Mouse (Mus musculus) lung, embryonic 14.5 days (tissue): ENCODE measurements around the gene P2ry12. TPM values are rescaled to one million over a fixed set of nuclear protein-coding genes. Genes with fewer than 3 reads are reported as not detected.

Experiments used
- ATAC-seq: fragments of 200-750 bp; cut with Nextera tagmentation; 2 replicates; pipeline ENCODE4 v1.8.0; 2017; ENCODE audit warnings: mild to moderate bottlenecking, moderate TSS enrichment, moderate library complexity; ENCODE audit not compliant: insufficient read depth
- DNase-seq: peaks from one replicate; pipeline ENCODE4 v3.0.0-alpha.2; 2015
- H3K27ac ChIP-seq: fragments of 300-500 bp; sonication (generic); 2 replicates; pipeline ENCODE4 v1.5.1; 2014; ENCODE audit warnings: low read depth, mild to moderate bottlenecking, moderate library complexity
- H3K27me3 ChIP-seq: fragments of 300-500 bp; sonication (generic); 2 replicates; pipeline ENCODE4 v1.6.1; 2014; ENCODE audit warnings: low read length, control low read depth; ENCODE audit not compliant: insufficient read depth
- H3K36me3 ChIP-seq: fragments of 300-500 bp; sonication (generic); 2 replicates; pipeline ENCODE4 v1.6.1; 2014; ENCODE audit warnings: control low read depth; ENCODE audit not compliant: insufficient read depth
- H3K4me1 ChIP-seq: fragments of 300-500 bp; sonication (generic); 2 replicates; pipeline ENCODE4 v1.6.1; 2014; ENCODE audit warnings: antibody characterized with exemption, control low read depth; ENCODE audit not compliant: insufficient read depth
- H3K4me2 ChIP-seq: fragments of 300-500 bp; sonication (generic); 2 replicates; pipeline ENCODE4 v1.6.1; 2014; ENCODE audit warnings: mild to moderate bottlenecking
- H3K4me3 ChIP-seq: fragments of 300-500 bp; sonication (generic); 2 replicates; pipeline ENCODE4 v1.5.1; 2014; ENCODE audit warnings: low read depth, low read length
- H3K9ac ChIP-seq: fragments of 300-500 bp; sonication (generic); 2 replicates; pipeline ENCODE4 v1.6.1; 2014
- H3K9me3 ChIP-seq: fragments of 300-500 bp; sonication (generic); 2 replicates; pipeline ENCODE4 v1.6.1; 2016; ENCODE audit warnings: low read depth, low read length, control low read depth
- CTCF ChIP-seq: IDR thresholded peaks from 2 replicates; pipeline ENCODE4 v1.5.1; 2016; ENCODE audit warnings: antibody characterized with exemption, low read depth
- WGBS: fragments of 180-500 bp; shearing (Covaris S2); extraction: QIAGEN DNeasy Blood & Tissue Kit; methylation state at CpG from one replicate; pipeline ENCODE4 v1.1.7; 2014; 5-methylcytosine and 5-hydroxymethylcytosine counted together
- polyA plus RNA-seq: library from polyadenylated mRNA; unstranded; fragments of >200 nt; fragmentation: Nextera tagmentation; extraction: Ambion mirVana; gene quantifications from 2 replicates; pipeline ENCODE4 v1.2.1, GENCODE M21; 2014

The P2ry12 gene
- polyA plus RNA-seq, 1 experiment from 2014 or later: 2.6 TPM

DNA sequence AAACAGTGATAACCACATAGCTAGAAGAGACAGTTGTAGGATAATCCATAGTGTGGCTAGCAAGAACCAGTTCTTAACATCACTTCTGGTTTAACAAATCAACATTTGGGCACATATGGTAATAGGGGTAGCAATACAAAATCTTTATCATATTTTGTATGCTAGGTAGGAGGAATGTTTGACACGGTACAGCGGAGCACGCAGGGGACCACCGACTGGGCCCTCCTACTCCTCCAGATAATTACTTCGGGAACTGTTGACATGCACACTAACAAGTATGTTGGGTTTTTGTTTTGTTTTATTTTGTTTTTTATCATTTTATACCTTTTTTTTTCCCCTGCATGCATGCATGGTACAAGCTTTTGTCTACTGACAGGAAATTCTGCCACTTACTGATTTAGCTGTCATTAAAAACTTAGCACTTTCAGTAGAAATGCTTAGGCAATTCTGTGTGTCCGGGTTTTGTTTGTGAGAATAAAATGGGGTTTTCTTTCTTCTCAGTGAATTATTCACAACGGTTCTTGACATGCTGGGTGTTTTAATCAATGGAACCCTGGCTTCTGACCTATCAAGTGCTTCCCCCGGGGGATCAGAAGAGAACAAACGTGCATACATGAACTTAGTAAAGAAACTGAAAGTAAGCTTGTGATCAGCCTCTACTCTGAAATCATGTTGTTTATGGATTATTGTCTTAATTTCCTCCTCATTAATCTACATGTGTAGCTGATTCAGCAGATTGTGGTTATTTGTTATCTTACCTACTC lies 780 bp downstream of the P2ry12 start:
- no peak overlapping the region for H3K4me2 ChIP-seq
- no peak overlapping the region for H3K4me3 ChIP-seq
- WGBS: 63% methylated on average over 9 of the region's 9 CpGs
- H3K9me3 ChIP-seq: no peaks in the 10 kb centered on the region
- DNase-seq: no peak
- no peaks in the 10 kb centered on the region for H3K36me3 ChIP-seq
- H3K27me3 ChIP-seq: no peaks in the 10 kb centered on the region
- ATAC-seq: no peak
- no peak for TF ChIP-seq CTCF
- H3K4me1 ChIP-seq: peaks cover 10% of the 10 kb centered on the region; the same call in 1 of the 2 replicates
- H3K9ac ChIP-seq: no peak overlapping the region
- no peak overlapping the region for H3K27ac ChIP-seq

DNA sequence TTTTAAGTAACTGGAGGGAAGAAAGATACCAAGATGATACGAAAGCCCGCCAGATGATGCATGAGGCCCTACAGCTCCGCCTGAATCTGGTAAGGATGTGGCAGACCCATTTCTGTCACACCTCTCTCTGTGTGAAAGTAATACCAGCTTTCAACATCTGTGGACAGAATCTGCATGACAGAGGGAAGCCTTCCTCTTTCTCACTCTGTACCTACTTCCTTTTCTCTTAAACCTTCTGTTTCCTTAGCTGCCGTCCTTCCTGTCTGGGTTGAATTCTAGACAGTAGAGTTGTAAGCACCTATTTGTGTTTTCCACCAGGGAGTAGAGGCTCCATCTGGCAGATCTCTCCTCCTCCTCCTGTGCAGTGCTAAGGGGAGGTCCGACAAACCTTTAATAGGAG lies 1.9 kb downstream of the P2ry12 start:
- Histone ChIP-seq H3K4me2 (no peak overlapping the region), H3K4me3 (no peak overlapping the region), H3K27ac (no peak overlapping the region), H3K9me3 (no peaks in the 10 kb centered on the region), H3K9ac (no peak overlapping the region), H3K4me1 (peaks cover 10% of the 10 kb centered on the region; the same call in 1 of the 2 replicates), H3K27me3 (no peaks in the 10 kb centered on the region), H3K36me3 (no peaks in the 10 kb centered on the region)
- DNase-seq (peak; percentile 2), ATAC-seq (no peak)
- 36% methylated on average over 5 of the region's 5 CpGs for WGBS
- TF ChIP-seq CTCF: no peak

DNA sequence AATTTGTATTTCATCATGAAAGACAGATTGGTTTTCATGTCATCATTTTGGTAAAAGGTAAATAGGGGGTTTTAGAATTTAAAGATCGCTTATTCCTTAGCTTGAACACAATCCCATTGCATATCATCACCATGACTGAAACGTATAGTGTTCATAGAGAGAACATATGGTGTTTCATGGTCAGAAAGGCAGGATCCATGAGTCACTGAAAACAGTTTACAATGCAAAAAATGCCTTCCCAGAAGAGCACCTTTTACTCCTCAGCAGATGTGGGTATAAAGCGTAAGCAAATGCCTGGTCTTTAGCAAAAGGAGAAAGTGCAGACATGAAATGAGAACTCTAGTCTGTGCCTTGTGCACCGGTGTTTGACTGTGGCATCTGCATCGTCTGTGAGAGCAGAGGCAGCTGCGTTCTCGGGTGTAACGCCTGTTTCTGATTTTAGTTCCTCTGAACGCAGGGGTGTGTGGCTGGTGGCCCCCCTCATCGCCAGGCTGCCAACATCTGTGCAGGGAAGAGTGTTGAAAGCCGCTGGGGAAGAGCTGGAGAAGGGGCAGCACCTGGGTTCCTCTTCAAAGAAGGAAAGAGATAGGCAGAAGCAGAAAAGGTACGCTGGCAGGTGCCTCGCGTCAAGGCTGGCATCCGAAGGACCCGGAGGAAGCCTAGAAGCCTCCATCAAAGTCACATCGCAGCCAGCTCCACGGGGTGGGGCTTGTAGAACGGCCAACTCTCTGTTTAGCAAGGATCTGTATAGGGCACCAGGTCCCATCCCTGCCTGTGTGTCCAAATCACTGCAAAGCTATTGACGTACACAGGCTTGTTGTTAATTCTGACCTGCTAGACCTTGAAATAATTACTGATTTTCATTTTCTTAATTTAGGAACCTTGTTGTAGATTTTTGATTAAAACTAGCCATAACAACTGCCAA lies 4.7 kb downstream of the P2ry12 start:
- DNase-seq (no peak), ATAC-seq (no peak; the same call in 1 of the 2 replicates)
- no peaks in the 10 kb centered on the region for H3K36me3 ChIP-seq
- H3K4me2 ChIP-seq: no peak overlapping the region
- no peak overlapping the region for H3K4me3 ChIP-seq
- H3K4me1 ChIP-seq: peaks cover 10% of the 10 kb centered on the region; the same call in 1 of the 2 replicates
- no peak for TF ChIP-seq CTCF
- no peaks in the 10 kb centered on the region for H3K27me3 ChIP-seq
- no peak overlapping the region for H3K9ac ChIP-seq
- WGBS: 64% methylated on average over 20 of the region's 20 CpGs
- H3K27ac ChIP-seq: no peak overlapping the region
- no peaks in the 10 kb centered on the region for H3K9me3 ChIP-seq

DNA sequence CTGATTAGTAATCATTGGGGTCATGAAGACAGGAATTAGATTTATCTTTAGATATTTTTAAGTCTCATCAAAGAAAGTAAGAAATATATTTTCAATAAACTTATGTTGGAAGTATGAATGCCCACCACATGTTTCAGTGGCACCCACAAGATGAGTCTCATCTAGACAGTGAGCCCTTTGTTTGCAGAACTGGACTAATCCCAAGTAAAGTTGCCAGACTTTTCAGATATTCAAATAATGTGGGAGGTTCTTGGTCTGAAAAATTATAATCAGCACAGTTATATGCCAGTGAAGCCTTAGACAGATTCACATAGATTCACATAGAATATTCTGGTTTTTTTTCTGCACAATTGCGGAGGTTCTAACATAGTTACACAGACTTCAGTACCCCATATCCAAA lies 12.2 kb downstream of the P2ry12 start:
- no peak overlapping the region for H3K9ac ChIP-seq
- no peak for TF ChIP-seq CTCF
- no peaks in the 10 kb centered on the region for H3K27me3 ChIP-seq
- H3K4me1 ChIP-seq: no peaks in the 10 kb centered on the region
- WGBS: 93% methylated on average over 1 of the region's 1 CpGs
- H3K36me3 ChIP-seq: no peaks in the 10 kb centered on the region
- no peak overlapping the region for H3K4me2 ChIP-seq
- H3K4me3 ChIP-seq: no peak overlapping the region
- no peaks in the 10 kb centered on the region for H3K9me3 ChIP-seq
- H3K27ac ChIP-seq: no peak overlapping the region
- ATAC-seq: no peak
- no peak for DNase-seq

DNA sequence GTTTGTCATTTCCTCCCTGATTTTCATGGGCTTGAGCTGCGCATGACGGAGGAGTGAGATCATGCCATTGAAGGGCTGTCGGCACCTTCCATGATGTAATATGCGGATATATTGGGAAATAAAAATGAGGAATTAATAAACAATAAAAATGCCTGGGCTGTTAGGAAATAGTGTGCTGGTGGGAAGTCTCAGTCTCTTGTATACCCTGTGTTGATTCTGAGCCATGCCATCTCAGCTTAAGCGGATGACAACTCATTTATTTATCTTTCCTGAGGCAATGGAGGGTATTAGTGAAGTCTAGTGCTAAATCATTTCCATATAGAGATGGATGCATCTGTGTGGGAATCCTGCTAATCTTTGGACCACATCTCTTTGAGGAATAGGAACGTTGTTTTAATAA lies 14.6 kb downstream of the P2ry12 start:
- WGBS: 70% methylated on average over 6 of the region's 6 CpGs
- Histone ChIP-seq H3K4me2 (no peak overlapping the region), H3K4me3 (no peak overlapping the region), H3K9me3 (no peaks in the 10 kb centered on the region), H3K27me3 (no peaks in the 10 kb centered on the region), H3K4me1 (no peaks in the 10 kb centered on the region), H3K27ac (no peak overlapping the region), H3K9ac (no peak overlapping the region), H3K36me3 (no peaks in the 10 kb centered on the region)
- DNase-seq (no peak), ATAC-seq (no peak)
- TF ChIP-seq CTCF: no peak

DNA sequence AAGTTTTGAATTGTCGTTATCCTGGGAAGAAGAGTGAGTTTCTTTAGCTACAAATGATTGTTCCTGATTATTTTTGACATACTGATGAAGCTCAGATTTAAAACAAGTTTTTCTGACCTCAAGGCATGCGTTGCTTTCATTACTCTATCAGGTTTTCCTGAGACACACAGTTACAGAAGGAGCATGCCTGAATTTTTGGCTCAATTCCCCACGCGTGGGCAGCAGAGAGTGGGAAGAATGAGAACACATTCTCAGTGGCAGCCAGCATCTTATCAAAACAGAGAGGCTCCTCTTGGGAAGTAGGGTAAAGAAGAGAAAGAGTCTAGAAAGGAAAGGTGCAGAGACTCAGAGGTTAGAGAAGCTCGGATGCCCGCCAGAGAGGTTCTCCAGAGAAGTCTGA lies 19.3 kb downstream of the P2ry12 start:
- no peak overlapping the region for H3K4me2 ChIP-seq

DNA sequence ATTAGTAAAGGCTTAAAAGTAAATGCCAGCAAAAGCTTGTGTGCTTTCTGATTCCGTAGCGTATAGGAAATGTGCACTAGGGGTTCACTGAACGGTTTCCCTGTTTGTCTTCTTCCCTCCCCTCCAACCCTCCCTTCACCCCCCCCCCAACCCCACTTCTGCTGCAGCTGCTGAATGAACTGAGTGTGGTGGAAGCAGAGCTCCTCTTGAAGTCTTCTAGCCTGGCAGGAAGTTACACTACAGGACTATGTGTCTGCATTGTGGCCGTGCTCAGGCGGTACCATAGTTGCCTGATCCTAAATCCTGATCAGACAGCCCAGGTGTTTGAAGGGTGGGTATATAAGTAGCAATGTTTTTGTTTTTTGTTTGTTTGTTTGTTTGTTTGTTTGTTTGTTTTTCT lies 27.8 kb downstream of the P2ry12 start:
- no peaks in the 10 kb centered on the region for H3K36me3 ChIP-seq
- H3K4me3 ChIP-seq: no peak overlapping the region
- DNase-seq: no peak
- no peaks in the 10 kb centered on the region for H3K9me3 ChIP-seq
- no peak overlapping the region for H3K27ac ChIP-seq
- H3K4me2 ChIP-seq: no peak overlapping the region
- TF ChIP-seq CTCF: no peak
- ATAC-seq: no peak
- H3K9ac ChIP-seq: no peak overlapping the region
- H3K4me1 ChIP-seq: 0 out of 2 replicates have a peak, but pooled peaks cover 3% of the 10 kb centered on the region
- H3K27me3 ChIP-seq: no peaks in the 10 kb centered on the region
- 59% methylated on average over 5 of the region's 5 CpGs for WGBS

More for the DNA sequence above, 19.3 kb downstream of the P2ry12 start:
- no peak overlapping the region for H3K27ac ChIP-seq
- DNase-seq: peak; percentile 42
- TF ChIP-seq CTCF: no peak
- 54% methylated on average over 6 of the region's 6 CpGs for WGBS
- no peak overlapping the region for H3K9ac ChIP-seq
- no peak for ATAC-seq
- no peaks in the 10 kb centered on the region for H3K9me3 ChIP-seq
- no peaks in the 10 kb centered on the region for H3K4me1 ChIP-seq
- H3K36me3 ChIP-seq: no peaks in the 10 kb centered on the region
- no peaks in the 10 kb centered on the region for H3K27me3 ChIP-seq
- H3K4me3 ChIP-seq: no peak overlapping the region
